10 mouse cellular contexts compared by ENCODE assay signal in the genomic region with DNA sequence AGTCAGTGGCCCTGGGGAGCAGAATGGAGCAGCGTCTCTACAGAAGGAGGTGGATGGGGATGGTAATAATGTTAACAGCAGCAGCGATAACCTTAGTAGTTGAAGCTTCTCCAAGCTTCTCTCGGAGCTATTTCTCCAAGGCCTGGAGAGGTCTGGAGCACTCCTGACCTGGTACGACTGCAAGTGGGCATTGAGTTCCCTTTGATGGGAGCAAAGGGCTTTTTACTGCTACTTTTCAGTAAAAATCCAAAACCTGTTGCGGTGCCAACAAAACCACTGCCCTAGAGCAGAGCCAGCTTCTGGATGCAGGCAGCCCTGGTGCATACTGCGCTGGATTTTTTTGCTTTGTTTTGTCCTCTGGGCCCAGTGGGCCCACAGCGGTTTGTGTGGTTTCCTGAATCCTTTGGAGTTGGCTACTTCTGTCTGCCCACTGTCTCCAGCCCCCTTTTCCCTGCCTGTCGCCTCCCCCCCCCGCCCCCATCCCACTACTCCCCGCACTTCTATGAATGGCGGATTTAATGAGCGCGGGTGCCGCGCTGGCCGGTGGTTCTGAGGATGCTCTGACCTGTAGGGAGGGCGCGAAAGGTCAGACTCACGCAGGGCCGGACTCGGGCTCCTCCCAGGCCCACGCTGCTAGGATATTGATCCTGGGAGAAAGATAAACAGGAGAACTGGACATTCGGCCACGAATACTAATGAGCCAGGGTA. TPM values are rescaled to one million over a fixed set of nuclear protein-coding genes. Genes with fewer than 3 reads are reported as not detected.
A peak's percentile ranks its signal among the peaks of the same experiment; 100 is the strongest.
DNase-seq lines count a peak whose midpoint lies in the region; ATAC-seq and TF ChIP-seq lines count a peak whose summit lies in the region.
"Had no signal": no experiment of that assay in that cellular context is flagged by ENCODE, and none has a peak within 500 bp of the region (broad histone marks: within the 10 kb centered on the region; RNA-seq: fewer than 3 reads in every experiment).

No protein-coding gene starts in this region.

- H3K4me2 ChIP-seq in hindbrain, embryonic 12.5 days (replicated peaks), result peak overlapping the region; percentile 52
- peak overlapping the region; percentile 56 for H3K4me2 ChIP-seq in midbrain, embryonic 14.5 days (ENCODE audit: low read length)
- H3K4me2 ChIP-seq: intestine, embryonic 15.5 days had no signal

- peak overlapping the region; percentile 84 for H3K27ac ChIP-seq in cortical plate, adult 2 months (ENCODE audit: insufficient read depth, low read length)
- peak overlapping the region; percentile 57; the same call in 1 of the 2 replicates for H3K27ac ChIP-seq in hindbrain, embryonic 12.5 days
- H3K27ac ChIP-seq in midbrain, embryonic 14.5 days (replicated peaks; ENCODE audit: low read depth, low read length), result peak overlapping the region; percentile 1; the same call in 1 of the 2 replicates
- H3K27ac ChIP-seq: intestine, embryonic 15.5 days had no signal

- H3K4me1 ChIP-seq in cortical plate, adult 2 months (ENCODE audit: control insufficient read depth, insufficient read depth, low read length), result no peaks in the 10 kb centered on the region
- peaks cover 17% of the 10 kb centered on the region for H3K4me1 ChIP-seq in hindbrain, embryonic 12.5 days
- H3K4me1 ChIP-seq in midbrain, embryonic 14.5 days (ENCODE audit: control insufficient read depth, insufficient read depth, low read length), result no peaks in the 10 kb centered on the region
- H3K4me1 ChIP-seq: intestine, embryonic 15.5 days had no signal

- no peak overlapping the region; the same call in 1 of the 2 replicates for H3K4me3 ChIP-seq in cortical plate, adult 2 months (ENCODE audit: insufficient read depth, low read length)
- peak overlapping the region; percentile 20 for H3K4me3 ChIP-seq in hindbrain, embryonic 12.5 days
- H3K4me3 ChIP-seq in midbrain, embryonic 14.5 days (replicated peaks; ENCODE audit: low read depth, low read length), result 0 out of 2 replicates have a peak overlapping the region, but pooled peaks have one; percentile 8
- H3K4me3 ChIP-seq: intestine, embryonic 15.5 days had no signal

- WGBS in hindbrain, embryonic 12.5 days, result 2% methylated on average over 24 of the region's 24 CpGs
- WGBS in midbrain, embryonic 14.5 days, result 4% methylated on average over 24 of the region's 24 CpGs

- H3K36me3 ChIP-seq in hindbrain, embryonic 12.5 days, result no peaks in the 10 kb centered on the region
- no peaks in the 10 kb centered on the region for H3K36me3 ChIP-seq in midbrain, embryonic 14.5 days (ENCODE audit: control insufficient read depth, insufficient read depth, low read length)
- H3K36me3 ChIP-seq: intestine, embryonic 15.5 days had no signal

- H3K27me3 ChIP-seq in hindbrain, embryonic 12.5 days, result peaks cover 69% of the 10 kb centered on the region
- peaks cover 79% of the 10 kb centered on the region for H3K27me3 ChIP-seq in midbrain, embryonic 14.5 days (ENCODE audit: control insufficient read depth, insufficient read depth, low read length)

- ATAC-seq in hindbrain, embryonic 12.5 days (ENCODE audit: low FRiP score), result no peak
- no peak for ATAC-seq in midbrain, embryonic 14.5 days (ENCODE audit: low FRiP score, low TSS enrichment)
- no peak for ATAC-seq in monocyte, adult 5-6 weeks (replicated peaks; ENCODE audit: insufficient number of reproducible peaks, low FRiP score, low TSS enrichment, poor library complexity, severe bottlenecking)
- ATAC-seq: intestine, embryonic 15.5 days had no signal

- TF ChIP-seq CTCF in cortical plate, adult 2 months (IDR thresholded peaks at IDR 0.05; ENCODE audit: extremely low read depth, insufficient read depth, low read length), result no peak

- no peak for TF ChIP-seq POLR2A in cortical plate, adult 2 months (IDR thresholded peaks at IDR 0.05; ENCODE audit: extremely low read depth, insufficient read depth, low read length)

- peak overlapping the region; percentile 45 for H3K9ac ChIP-seq in hindbrain, embryonic 12.5 days
- H3K9ac ChIP-seq in midbrain, embryonic 14.5 days (replicated peaks; ENCODE audit: low read length), result no peak overlapping the region
- H3K9ac ChIP-seq: intestine, embryonic 15.5 days had no signal

- H3K9me3 ChIP-seq in hindbrain, embryonic 12.5 days (replicated peaks), result no peaks in the 10 kb centered on the region
- no peaks in the 10 kb centered on the region for H3K9me3 ChIP-seq in midbrain, embryonic 14.5 days (ENCODE audit: control insufficient read depth, low read length)
- H3K9me3 ChIP-seq: intestine, embryonic 15.5 days had no signal

- DNase-seq in cerebellum, adult 18-20 months, result peak; percentile 66 to 74
- peak; percentile 41 for DNase-seq in midbrain, embryonic 14.5 days
- no peak for DNase-seq in adrenal gland, postnatal 10 days
- DNase-seq in heart, adult 9 months (ENCODE audit: low spot score in 2 of 2), result no peak
- no peak for DNase-seq in frontal cortex, postnatal 25 days (ENCODE audit: low spot score in 2 of 2)
- DNase-seq: gastrocnemius, postnatal 25 days had no signal

RNA-seq across cellular contexts. Expression of a gene that starts 5.4 kb away (rescaled TPM):
- 0.08 TPM in 1 of 2 replicates, not detected in the other for polyA plus RNA-seq in cortical plate, adult 2 months (2012; rRNA removed)
- 0.55 and 0.58 TPM in 2 replicates for polyA plus RNA-seq in hindbrain, embryonic 12.5 days (2016; fragmentation: Nextera tagmentation; extraction: Ambion mirVana)
- polyA plus RNA-seq in midbrain, embryonic 14.5 days (2014; fragmentation: Nextera tagmentation; extraction: Ambion mirVana), result 0.38 and 0.72 TPM in 2 replicates
- not detected for total RNA-seq in adrenal gland, postnatal 10 days (2021)
- not detected in 3 replicates for total RNA-seq in monocyte, adult 5-6 weeks (2017)
- total RNA-seq: gastrocnemius, postnatal 25 days had no signal
- polyA plus RNA-seq: intestine, embryonic 15.5 days had no signal

RNA-seq across cellular contexts. Expression of a gene that starts 9.8 kb away (rescaled TPM):
- 11.1 and 11.9 TPM in 2 replicates for polyA plus RNA-seq in cortical plate, adult 2 months (2012; rRNA removed)
- 18.3 TPM in 2 replicates for polyA plus RNA-seq in hindbrain, embryonic 12.5 days (2016; fragmentation: Nextera tagmentation; extraction: Ambion mirVana)
- 10.3 and 10.8 TPM in 2 replicates for polyA plus RNA-seq in midbrain, embryonic 14.5 days (2014; fragmentation: Nextera tagmentation; extraction: Ambion mirVana)
- total RNA-seq in adrenal gland, postnatal 10 days (2021), result under 1 TPM; 0.15 to 0.21 TPM
- not detected in 3 replicates for total RNA-seq in monocyte, adult 5-6 weeks (2017)
- total RNA-seq: gastrocnemius, postnatal 25 days had no signal
- polyA plus RNA-seq: intestine, embryonic 15.5 days had no signal

RNA-seq across cellular contexts. Expression of a gene that starts 19.5 kb away (rescaled TPM):
- 2.8 and 3.3 TPM in 2 replicates for polyA plus RNA-seq in cortical plate, adult 2 months (2012; rRNA removed)
- 18.1 and 25.0 TPM in 2 replicates for polyA plus RNA-seq in hindbrain, embryonic 12.5 days (2016; fragmentation: Nextera tagmentation; extraction: Ambion mirVana)
- 9.9 and 14.9 TPM in 2 replicates for polyA plus RNA-seq in midbrain, embryonic 14.5 days (2014; fragmentation: Nextera tagmentation; extraction: Ambion mirVana)
- not detected for total RNA-seq in adrenal gland, postnatal 10 days (2021)
- total RNA-seq in monocyte, adult 5-6 weeks (2017), result 0.38 TPM in 1 of 3 replicates, not detected in the others
- total RNA-seq: gastrocnemius, postnatal 25 days had no signal
- polyA plus RNA-seq: intestine, embryonic 15.5 days had no signal

RNA-seq across cellular contexts. Expression of a gene that starts 34.1 kb away (rescaled TPM):
- polyA plus RNA-seq in cortical plate, adult 2 months (2012; rRNA removed), result 0.13 and 0.17 TPM in 2 replicates
- polyA plus RNA-seq in hindbrain, embryonic 12.5 days (2016; fragmentation: Nextera tagmentation; extraction: Ambion mirVana), result 2.8 and 4.0 TPM in 2 replicates
- polyA plus RNA-seq in midbrain, embryonic 14.5 days (2014; fragmentation: Nextera tagmentation; extraction: Ambion mirVana), result 0.70 and 0.75 TPM in 2 replicates
- not detected for total RNA-seq in adrenal gland, postnatal 10 days (2021)
- not detected in 3 replicates for total RNA-seq in monocyte, adult 5-6 weeks (2017)
- total RNA-seq: gastrocnemius, postnatal 25 days had no signal
- polyA plus RNA-seq: intestine, embryonic 15.5 days had no signal

RNA-seq across cellular contexts. Expression of a gene that starts 49.1 kb away (rescaled TPM):
- polyA plus RNA-seq in cortical plate, adult 2 months (2012; rRNA removed), result 34.9 and 39.2 TPM in 2 replicates
- 33.4 and 34.9 TPM in 2 replicates for polyA plus RNA-seq in hindbrain, embryonic 12.5 days (2016; fragmentation: Nextera tagmentation; extraction: Ambion mirVana)
- 19.1 and 29.9 TPM in 2 replicates for polyA plus RNA-seq in midbrain, embryonic 14.5 days (2014; fragmentation: Nextera tagmentation; extraction: Ambion mirVana)
- total RNA-seq in adrenal gland, postnatal 10 days (2021), result 100 to 1,000 TPM; 167 to 170 TPM
- total RNA-seq in monocyte, adult 5-6 weeks (2017), result 17.2 to 34.0 TPM (median 25.9 TPM) in 3 replicates

Comparison
In these comparisons a context has a peak if more than half of its experiments do, and no peak if none do; other contexts are left out.
1. DNase-seq: peak in cerebellum, adult 18-20 months (2 of 2) and midbrain, embryonic 14.5 days (single experiment); none in adrenal gland, postnatal 10 days (single experiment), heart, adult 9 months (0 of 2) and frontal cortex, postnatal 25 days (0 of 2).
2. H3K27ac ChIP-seq: peak in every context shown above with its lines; median percentile 84 in cortical plate, adult 2 months; 57 in hindbrain, embryonic 12.5 days; 1 in midbrain, embryonic 14.5 days.